Mouse (Mus musculus): ENCODE results near the gene Cxcl2.

The Cxcl2 gene

GRCm38 (mm10) chr5:90890519-90891463 is 12.9 kb upstream of the Cxcl2 start, which contains the start of gene Cxcl1:
Cxcl1 (plus strand) TSS chr5:90891241.
- CTCF ChIA-PET, result interaction anchor here (0.6 to 1.5 kb wide), 7 partner anchors 9 to 758 kb away, joined by 3 to 13 read pairs (median 3); no protein-coding TSS in a partner anchor
- POLR2A ChIA-PET, result interaction anchor here in 2 of 4 experiments (0.6 to 2.9 kb wide), 5 partner anchors 9 to 1151 kb away, joined by 3 to 10 read pairs (median 5); partner anchors contain the start of genes Cxcl2 (in 1 of the 2) and Parm1 (in 1 of the 2)

- ChIA-PET POLR2A (interaction anchor here in 2 of 4 experiments (0.8 to 2.9 kb wide), 2 partner anchors 12 to 411 kb away, joined by 5 to 10 read pairs; partner anchors contain the start of gene Cxcl2 (in 1 of the 2)), CTCF (interaction anchor here (0.6 to 1.5 kb wide), 5 partner anchors 9 to 757 kb away, joined by 3 to 13 read pairs (median 3); no protein-coding TSS in a partner anchor)
These were observed 12.2 kb upstream of the Cxcl2 start for GRCm38 (mm10) chr5:90891464-90891813.

- POLR2A ChIA-PET, result no interaction called here
- CTCF ChIA-PET, result no interaction called here
These were observed 9.4 kb upstream of the Cxcl2 start for GRCm38 (mm10) chr5:90894231-90894630.

GRCm38 (mm10) chr5:90897429-90897828 is 6.2 kb upstream of the Cxcl2 start:
- ChIA-PET CTCF (no interaction called here), POLR2A (no interaction called here)

- ChIA-PET POLR2A (interaction anchor here in 1 of 4 experiments (1.0 kb wide), 1 partner anchor 9 kb away, joined by 3 read pairs; no protein-coding TSS in a partner anchor), CTCF (interaction anchor here in 1 of 4 experiments (1.5 kb wide), 1 partner anchor 9 kb away, joined by 5 read pairs; the partner anchor contains the start of gene Cxcl1)
These were observed 4.4 kb upstream of the Cxcl2 start for GRCm38 (mm10) chr5:90899308-90899707.

- ChIA-PET CTCF (interaction anchor here in 3 of 4 experiments (0.6 to 1.5 kb wide), 3 partner anchors 9 to 88 kb away, joined by 3 to 5 read pairs (median 4); partner anchors contain the start of gene Cxcl1 (in 2 of the 3)), POLR2A (interaction anchor here in 1 of 4 experiments (0.6 to 1.0 kb wide), 2 partner anchors 10 to 260 kb away, joined by 3 read pairs; partner anchors contain the start of gene Rassf6)
These were observed 3.5 kb upstream of the Cxcl2 start for GRCm38 (mm10) chr5:90900147-90900546.

GRCm38 (mm10) chr5:90900688-90901087 is 3.0 kb upstream of the Cxcl2 start:
- POLR2A ChIA-PET, result interaction anchor here in 1 of 4 experiments (0.6 kb wide), 1 partner anchor 260 kb away, joined by 3 read pairs; the partner anchor contains the start of gene Rassf6
- CTCF ChIA-PET, result interaction anchor here in 2 of 4 experiments (1.1 to 1.5 kb wide), 2 partner anchors 10 kb away, joined by 3 to 5 read pairs; partner anchors contain the start of gene Cxcl1 (in 2 of the 2)

- ChIA-PET POLR2A (interaction anchor here in 2 of 4 experiments (0.7 to 2.2 kb wide), 2 partner anchors 12 to 30 kb away, joined by 4 to 10 read pairs; partner anchors contain the start of gene Cxcl1 (in 1 of the 2)), CTCF (interaction anchor here (0.6 to 1.6 kb wide), 9 partner anchors 10 to 409 kb away, joined by 3 to 7 read pairs (median 3); partner anchors contain the start of genes Cxcl3 (in 1 of the 4) and Mthfd2l (in 1 of the 4))
These were observed 1.1 kb upstream of the Cxcl2 start for GRCm38 (mm10) chr5:90902380-90903260.

GRCm38 (mm10) chr5:90908983-90909382 is 5.3 kb downstream of the Cxcl2 start:
- ChIA-PET CTCF (no interaction called here), POLR2A (no interaction called here)

GRCm38 (mm10) chr5:90919495-90919894 is 15.8 kb downstream of the Cxcl2 start:
- ChIA-PET CTCF (no interaction called here), POLR2A (no interaction called here)

- ChIA-PET POLR2A (no interaction called here), CTCF (interaction anchor here in 1 of 4 experiments (0.6 kb wide), 1 partner anchor 717 kb away, joined by 3 read pairs; no protein-coding TSS in a partner anchor)
These were observed 19.3 kb downstream of the Cxcl2 start for GRCm38 (mm10) chr5:90922958-90923357.

GRCm38 (mm10) chr5:90930546-90930945 is 26.9 kb downstream of the Cxcl2 start:
- POLR2A ChIA-PET, result interaction anchor here in 1 of 4 experiments (0.7 kb wide), 1 partner anchor 12 kb away, joined by 3 read pairs; no protein-coding TSS in a partner anchor
- CTCF ChIA-PET, result interaction anchor here in 2 of 4 experiments (1.1 to 1.4 kb wide), 3 partner anchors 28 to 342 kb away, joined by 3 read pairs; no protein-coding TSS in a partner anchor

GRCm38 (mm10) chr5:90930971-90931851 is 27.5 kb downstream of the Cxcl2 start, which contains the start of gene Mthfd2l:
Mthfd2l (plus strand) TSS chr5:90931117.
- POLR2A ChIA-PET, result interaction anchor here in 1 of 4 experiments (0.7 kb wide), 1 partner anchor 11 kb away, joined by 3 read pairs; no protein-coding TSS in a partner anchor

GRCm38 (mm10) chr5:90931911-90932310 is 28.2 kb downstream of the Cxcl2 start:
- POLR2A ChIA-PET, result no interaction called here

More at GRCm38 (mm10) chr5:90930971-90931851, 27.5 kb downstream of the Cxcl2 start, which contains the start of gene Mthfd2l:
- CTCF ChIA-PET, result interaction anchor here in 2 of 4 experiments (0.6 to 1.4 kb wide), 4 partner anchors 29 to 342 kb away, joined by 3 read pairs; no protein-coding TSS in a partner anchor

GRCm38 (mm10) chr5:90936706-90937105 is 33.0 kb downstream of the Cxcl2 start:
- ChIA-PET POLR2A (no interaction called here), CTCF (interaction anchor here in 1 of 4 experiments (1.2 kb wide), 1 partner anchor 371 kb away, joined by 3 read pairs; no protein-coding TSS in a partner anchor)

More at GRCm38 (mm10) chr5:90931911-90932310, 28.2 kb downstream of the Cxcl2 start:
- CTCF ChIA-PET, result interaction anchor here in 2 of 4 experiments (0.6 to 1.4 kb wide), 2 partner anchors 29 to 45 kb away, joined by 3 read pairs; no protein-coding TSS in a partner anchor

GRCm38 (mm10) chr5:90945453-90945852 is 41.8 kb downstream of the Cxcl2 start:
- ChIA-PET POLR2A (no interaction called here), CTCF (no interaction called here)

GRCm38 (mm10) chr5:90949499-90949898 is 45.8 kb downstream of the Cxcl2 start:
- POLR2A ChIA-PET, result no interaction called here

More at GRCm38 (mm10) chr5:90949499-90949898, 45.8 kb downstream of the Cxcl2 start:
- CTCF ChIA-PET, result interaction anchor here in 1 of 4 experiments (0.5 kb wide), 1 partner anchor 358 kb away, joined by 3 read pairs; no protein-coding TSS in a partner anchor
